Mouse (Mus musculus) thymus, adult 2 months (tissue): Measurements from ENCODE around the gene Cpsf3. TPM values are rescaled to one million over a fixed set of nuclear protein-coding genes. Genes with fewer than 3 reads are reported as not detected.
A peak's percentile ranks its signal among the peaks of the same experiment; 100 is the strongest.

Experiments used
- DNase-seq: peaks from one replicate; pipeline ENCODE4 v3.0.0; 2021
- H3K27ac ChIP-seq: fragments of 200-500 bp; 2 replicates; pipeline ENCODE4 v1.5.1; 2012; ENCODE audit warnings: low read length, control low read depth; ENCODE audit not compliant: control insufficient read depth, insufficient read depth
- H3K27me3 ChIP-seq: fragments of 200-500 bp; 2 replicates; pipeline ENCODE4 v1.6.1; 2012; ENCODE audit warnings: mild to moderate bottlenecking, low read length, moderate library complexity, mixed read lengths; ENCODE audit not compliant: control insufficient read depth, insufficient read depth
- H3K36me3 ChIP-seq: fragments of 200-500 bp; 2 replicates; pipeline ENCODE4 v1.6.1; 2012; ENCODE audit warnings: mild to moderate bottlenecking, low read length, moderate library complexity; ENCODE audit not compliant: control insufficient read depth, insufficient read depth
- H3K4me1 ChIP-seq: fragments of 200-500 bp; replicated peaks from 2 replicates; pipeline ENCODE4 v1.6.1; 2012; ENCODE audit warnings: low read length; ENCODE audit not compliant: control insufficient read depth, insufficient read depth
- H3K4me3 ChIP-seq: fragments of 200-500 bp; 2 replicates; pipeline ENCODE4 v1.5.1; 2012; ENCODE audit warnings: mild to moderate bottlenecking, low read length, control low read depth, moderate library complexity; ENCODE audit not compliant: control insufficient read depth, insufficient read depth
- CTCF ChIP-seq: fragments of 200-500 bp; IDR thresholded peaks from 2 replicates; pipeline ENCODE4 v1.5.1; 2012; ENCODE audit warnings: mild to moderate bottlenecking, control low read depth, low read length, moderate library complexity, borderline replicate concordance; ENCODE audit not compliant: control insufficient read depth, poor library complexity, insufficient read depth; ENCODE audit errors: extremely low read depth
- POLR2A ChIP-seq: fragments of 200-500 bp; IDR thresholded peaks from 2 replicates; pipeline ENCODE4 v1.6.1; 2012; ENCODE audit warnings: mild to moderate bottlenecking, low read length, control low read depth, moderate library complexity; ENCODE audit not compliant: control insufficient read depth, poor library complexity, insufficient read depth; ENCODE audit errors: extremely low read depth
- WGBS: fragments of 180-500 bp; shearing (Covaris S2); methylation state at CpG from one replicate; pipeline ENCODE4 v1.1.7; 2018; 5-methylcytosine and 5-hydroxymethylcytosine counted together
- polyA plus RNA-seq: library from polyadenylated mRNA; depleted of rRNA; stranded (reverse); fragments of >200 nt; gene quantifications from 2 replicates; pipeline ENCODE4 v1.2.3, GENCODE M21; 2012

The Cpsf3 gene
- polyA plus RNA-seq, 1 experiment: 28.6 TPM

- Histone ChIP-seq H3K27ac (no peak overlapping the region), H3K4me1 (peaks cover 2% of the 10 kb centered on the region; the same call in 1 of the 2 replicates), H3K36me3 (peaks cover 45% of the 10 kb centered on the region), H3K4me3 (no peak overlapping the region), H3K27me3 (no peaks in the 10 kb centered on the region)
- no peak for TF ChIP-seq CTCF
- no peak for DNase-seq
- 95% methylated on average over 5 of the region's 5 CpGs for WGBS
Measured at GRCm38 (mm10) chr12:21312201-21312600, 27.0 kb downstream of the Cpsf3 start.

GRCm38 (mm10) chr12:21315923-21316868, 31.0 kb downstream of the Cpsf3 start, which contains the start of gene Iah1:
Iah1 (plus strand) TSS chr12:21316389.
- DNase-seq: peak; percentile 91
- Histone ChIP-seq H3K4me3 (peak within 1 kb of the TSS; percentile 67), H3K4me1 (peaks cover 4% of the 10 kb centered on the region; the same call in 1 of the 2 replicates), H3K27ac (peak within 1 kb of the TSS; percentile 41), H3K36me3 (peaks cover 10% of the 10 kb centered on the region), H3K27me3 (no peaks in the 10 kb centered on the region)
- TF ChIP-seq POLR2A (peak; percentile 79), CTCF (no peak)
- WGBS: 2% methylated on average over 59 of the region's 59 CpGs

GRCm38 (mm10) chr12:21316869-21317265, 31.7 kb downstream of the Cpsf3 start:
- peaks cover 4% of the 10 kb centered on the region; the same call in 1 of the 2 replicates for H3K4me1 ChIP-seq
- 65% methylated on average over 7 of the region's 7 CpGs for WGBS
- DNase-seq: no peak
- H3K27me3 ChIP-seq: no peaks in the 10 kb centered on the region
- H3K27ac ChIP-seq: no peak overlapping the region
- no peak overlapping the region for H3K4me3 ChIP-seq
- peaks cover 9% of the 10 kb centered on the region; the same call in 1 of the 2 replicates for H3K36me3 ChIP-seq
- no peak for TF ChIP-seq CTCF
- no peak for TF ChIP-seq POLR2A

DNA sequence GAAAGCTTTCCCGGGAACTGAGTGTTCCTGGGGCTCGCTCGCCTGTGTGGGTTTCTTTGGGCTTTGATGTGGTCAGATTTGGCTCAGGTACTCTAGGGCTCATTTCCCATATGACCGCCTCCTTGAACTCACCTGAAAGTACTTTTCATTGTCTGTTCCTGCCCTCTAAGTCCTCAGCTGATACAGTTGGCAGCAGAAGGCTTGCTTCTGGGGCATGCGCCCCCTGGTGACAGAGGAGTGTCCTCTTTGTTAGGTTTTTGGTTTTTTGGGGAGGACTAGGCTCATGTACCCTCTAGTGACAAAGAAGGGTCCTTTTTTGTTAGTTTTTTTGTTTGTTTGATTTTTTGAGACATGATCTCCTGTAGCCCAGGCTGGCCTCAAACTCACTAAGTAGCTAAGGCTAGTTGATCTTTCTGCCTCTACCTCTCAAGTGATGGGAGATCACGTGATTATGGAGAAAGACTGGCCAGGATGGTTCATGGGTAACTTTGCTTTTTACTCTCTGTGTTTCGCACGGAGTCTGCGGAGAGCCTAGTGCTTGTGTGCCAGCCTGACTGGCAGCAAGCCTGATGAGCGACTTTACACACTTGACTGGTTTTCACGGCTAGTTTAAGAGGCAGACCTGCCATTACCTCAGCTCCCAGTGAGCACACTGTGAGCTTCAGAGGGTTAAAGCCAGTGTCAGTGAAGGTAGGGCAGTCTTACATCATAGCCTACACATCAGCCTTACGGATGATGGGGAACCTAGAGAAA, 33.1 kb downstream of the Cpsf3 start:
- H3K27me3 ChIP-seq: no peaks in the 10 kb centered on the region
- 80% methylated on average over 12 of the region's 12 CpGs for WGBS
- H3K36me3 ChIP-seq: peaks cover 14% of the 10 kb centered on the region
- peak; percentile 83 for DNase-seq
- H3K4me3 ChIP-seq: no peak overlapping the region
- H3K27ac ChIP-seq: no peak overlapping the region
- no peak for TF ChIP-seq CTCF
- TF ChIP-seq POLR2A: no peak
- H3K4me1 ChIP-seq: peaks cover 4% of the 10 kb centered on the region; the same call in 1 of the 2 replicates

GRCm38 (mm10) chr12:21320317-21320716, 35.1 kb downstream of the Cpsf3 start:
- no peak for TF ChIP-seq CTCF
- TF ChIP-seq POLR2A: no peak
- H3K27me3 ChIP-seq: no peaks in the 10 kb centered on the region
- peaks cover 4% of the 10 kb centered on the region; the same call in 1 of the 2 replicates for H3K4me1 ChIP-seq
- DNase-seq: no peak
- H3K4me3 ChIP-seq: no peak overlapping the region
- no peak overlapping the region for H3K27ac ChIP-seq
- WGBS: 94% methylated on average over 4 of the region's 4 CpGs
- peaks cover 21% of the 10 kb centered on the region for H3K36me3 ChIP-seq

DNA sequence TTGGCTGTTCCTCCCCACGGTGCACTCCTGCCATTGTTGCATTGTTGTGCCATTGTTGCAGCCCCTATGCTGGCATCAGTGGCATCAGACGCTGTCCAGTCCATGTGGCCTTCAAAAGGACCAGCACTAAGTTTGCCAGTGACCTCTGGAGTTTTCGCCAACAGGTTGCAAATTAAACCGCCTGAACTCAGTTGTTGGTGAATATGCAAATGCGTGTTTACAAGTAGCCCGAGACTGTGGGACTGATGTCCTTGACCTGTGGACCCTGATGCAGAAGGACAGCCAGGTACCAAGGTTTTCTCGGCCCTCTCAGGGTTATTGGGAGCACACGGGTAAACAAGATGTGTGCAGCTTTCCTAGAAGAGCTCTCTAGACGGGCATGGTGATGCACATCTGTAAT, 36.0 kb downstream of the Cpsf3 start:
- Histone ChIP-seq H3K27ac (no peak overlapping the region), H3K36me3 (peaks cover 28% of the 10 kb centered on the region), H3K4me1 (peaks cover 2% of the 10 kb centered on the region; the same call in 1 of the 2 replicates), H3K27me3 (no peaks in the 10 kb centered on the region), H3K4me3 (no peak overlapping the region)
- 95% methylated on average over 9 of the region's 9 CpGs for WGBS
- no peak for DNase-seq
- no peak for TF ChIP-seq CTCF
- TF ChIP-seq POLR2A: no peak
